Mouse (Mus musculus): ENCODE results near the gene Casz1.

The Casz1 gene

GRCm38 (mm10) chr4:148797475-148798324 lies 6.5 kb upstream of the Casz1 start:
- DNase-seq (ENCODE audit: low read depth, low spot score), result no peak

GRCm38 (mm10) chr4:148803031-148803430 lies 1.2 kb upstream of the Casz1 start:
- no peak for DNase-seq (ENCODE audit: low read depth, low spot score)

- DNase-seq (ENCODE audit: low read depth, low spot score), result no peak
These were observed 593 bp upstream of the Casz1 start for GRCm38 (mm10) chr4:148803636-148804035.

GRCm38 (mm10) chr4:148804780-148805160 lies 541 bp downstream of the Casz1 start:
- no peak for DNase-seq (ENCODE audit: low read depth, low spot score)

- DNase-seq (ENCODE audit: low read depth, low spot score), result no peak
These were observed 1.1 kb downstream of the Casz1 start for GRCm38 (mm10) chr4:148805161-148805810.

- peak; percentile 20 for DNase-seq (ENCODE audit: low read depth, low spot score)
These were observed 1.9 kb downstream of the Casz1 start for GRCm38 (mm10) chr4:148805811-148806747.

- no peak for DNase-seq (ENCODE audit: low read depth, low spot score)
These were observed 2.6 kb downstream of the Casz1 start for GRCm38 (mm10) chr4:148806836-148807235.

GRCm38 (mm10) chr4:148807397-148807796 lies 3.2 kb downstream of the Casz1 start:
- DNase-seq (ENCODE audit: low read depth, low spot score), result no peak

- no peak for DNase-seq (ENCODE audit: low read depth, low spot score)
These were observed 4.6 kb downstream of the Casz1 start for GRCm38 (mm10) chr4:148808839-148809238.

GRCm38 (mm10) chr4:148810706-148811105 lies 6.5 kb downstream of the Casz1 start:
- DNase-seq (ENCODE audit: low read depth, low spot score), result no peak

- DNase-seq (ENCODE audit: low read depth, low spot score), result no peak
These were observed 7.7 kb downstream of the Casz1 start for GRCm38 (mm10) chr4:148811940-148812339.

GRCm38 (mm10) chr4:148813247-148813646 lies 9.0 kb downstream of the Casz1 start:
- DNase-seq (ENCODE audit: low read depth, low spot score), result no peak

- DNase-seq (ENCODE audit: low read depth, low spot score), result no peak
These were observed 12.3 kb downstream of the Casz1 start for GRCm38 (mm10) chr4:148816556-148816955.

GRCm38 (mm10) chr4:148818161-148818560 lies 13.9 kb downstream of the Casz1 start:
- no peak for DNase-seq (ENCODE audit: low read depth, low spot score)

- no peak for DNase-seq (ENCODE audit: low read depth, low spot score)
These were observed 15.9 kb downstream of the Casz1 start for GRCm38 (mm10) chr4:148820171-148820570.

- DNase-seq (ENCODE audit: low read depth, low spot score), result no peak
These were observed 19.1 kb downstream of the Casz1 start for GRCm38 (mm10) chr4:148823281-148823680.

GRCm38 (mm10) chr4:148830350-148830749 lies 26.1 kb downstream of the Casz1 start:
- peak; percentile 74 for DNase-seq (ENCODE audit: low read depth, low spot score)

- no peak for DNase-seq (ENCODE audit: low read depth, low spot score)
These were observed 29.2 kb downstream of the Casz1 start for GRCm38 (mm10) chr4:148833245-148833990.

GRCm38 (mm10) chr4:148836391-148836790 lies 32.2 kb downstream of the Casz1 start:
- no peak for DNase-seq (ENCODE audit: low read depth, low spot score)

- peak; percentile 14 for DNase-seq (ENCODE audit: low read depth, low spot score)
These were observed 32.8 kb downstream of the Casz1 start for GRCm38 (mm10) chr4:148837046-148837445.

GRCm38 (mm10) chr4:148837644-148838043 lies 33.4 kb downstream of the Casz1 start:
- DNase-seq (ENCODE audit: low read depth, low spot score), result no peak

All from A20 (cell line).